Mouse (Mus musculus): Measurements from ENCODE around the gene Hyal3. TPM values are rescaled to one million over a fixed set of nuclear protein-coding genes. Genes with fewer than 3 reads are reported as not detected.
A peak's percentile ranks its signal among the peaks of the same experiment; 100 is the strongest.

The Hyal3 gene
- total RNA-seq, 1 experiment from 2014 or later = 2.8 TPM

GRCm38 (mm10) chr9:107634406-107635278, 54.0 kb downstream of the Hyal3 start:
- no peak for DNase-seq

GRCm38 (mm10) chr9:107635279-107636028, 54.8 kb downstream of the Hyal3 start, which contains the start of gene Gnai2:
Gnai2 (minus strand) TSS chr9:107635367.
- DNase-seq = peak; percentile 96

Other genes with a start within 250 kb of the Hyal3 start
- 21.9 and 23.0 TPM in 2 replicates for gene Hemk1, start 242.5 kb upstream of the Hyal3 start, total RNA-seq (2021)
- gene 6430571L13Rik, start 240.2 kb upstream of the Hyal3 start, total RNA-seq (2021) = 1.4 and 1.5 TPM in 2 replicates
- 5.6 and 6.9 TPM in 2 replicates for gene Cacna2d2, start 181.2 kb upstream of the Hyal3 start, total RNA-seq (2021)
- gene Tmem115, start 46.9 kb upstream of the Hyal3 start, total RNA-seq (2021) = 44.5 and 47.6 TPM in 2 replicates
- 20.0 and 27.3 TPM in 2 replicates for gene Cyb561d2, start 38.6 kb upstream of the Hyal3 start, total RNA-seq (2021)
- 24.9 and 27.3 TPM in 2 replicates for gene Nprl2, start 38.6 kb upstream of the Hyal3 start, total RNA-seq (2021)
- gene Zmynd10, start 33.5 kb upstream of the Hyal3 start, total RNA-seq (2021) = 0.39 and 0.67 TPM in 2 replicates
- 24.7 and 26.6 TPM in 2 replicates for gene Rassf1, start 29.3 kb upstream of the Hyal3 start, total RNA-seq (2021)
- gene Tusc2, start 17.6 kb upstream of the Hyal3 start, total RNA-seq (2021) = 48.2 and 48.4 TPM in 2 replicates
- gene Hyal2, start 12.9 kb upstream of the Hyal3 start, total RNA-seq (2021) = 31.1 and 36.1 TPM in 2 replicates
- gene Hyal1, start 3.9 kb upstream of the Hyal3 start, total RNA-seq (2021) = 10.9 and 11.6 TPM in 2 replicates
- 21.2 and 21.4 TPM in 2 replicates for gene Naa80, start 1.9 kb upstream of the Hyal3 start, total RNA-seq (2021)
- 47.0 and 54.5 TPM in 2 replicates for gene Ifrd2, start 6.8 kb downstream of the Hyal3 start, total RNA-seq (2021)
- 5.1 and 8.4 TPM in 2 replicates for gene Sema3b, start 28.4 kb downstream of the Hyal3 start, total RNA-seq (2021)
- 202 and 238 TPM in 2 replicates for gene Gnai2, start 54.5 kb downstream of the Hyal3 start, total RNA-seq (2021)
- 0.39 and 8.5 TPM in 2 replicates for gene Slc38a3, start 88.7 kb downstream of the Hyal3 start, total RNA-seq (2021)
- gene Gnat1, start 98.9 kb downstream of the Hyal3 start, total RNA-seq (2021) = not detected in 2 replicates
- gene Sema3f, start 129.7 kb downstream of the Hyal3 start, total RNA-seq (2021) = 23.1 and 23.6 TPM in 2 replicates
- gene Rbm5, start 190.2 kb downstream of the Hyal3 start, total RNA-seq (2021) = 135 and 149 TPM in 2 replicates